Mouse (Mus musculus) cerebellum, adult 2 months (tissue): Measurements from ENCODE around the gene Bcl2. TPM values are rescaled to one million over a fixed set of nuclear protein-coding genes. Genes with fewer than 3 reads are reported as not detected.

Experiments
- DNase-seq, 2 experiments: peaks; one replicate each; pipeline ENCODE4 v3.0.0; 2021
- H3K27ac ChIP-seq: fragments of 200-500 bp; 2 replicates; pipeline ENCODE4 v1.5.1; 2012; ENCODE audit warnings: low read length, control low read depth, inconsistent platforms; ENCODE audit not compliant: insufficient read depth
- H3K27me3 ChIP-seq: fragments of 200-500 bp; 2 replicates; pipeline ENCODE4 v1.6.1; 2012; ENCODE audit warnings: inconsistent platforms, mild to moderate bottlenecking, low read length, moderate library complexity; ENCODE audit not compliant: control insufficient read depth, insufficient read depth
- H3K4me1 ChIP-seq: fragments of 200-500 bp; 2 replicates; pipeline ENCODE4 v1.6.1; 2011; ENCODE audit warnings: low read length; ENCODE audit not compliant: control insufficient read depth, insufficient read depth
- H3K4me3 ChIP-seq: fragments of 200-500 bp; replicated peaks from 2 replicates; pipeline ENCODE3; 2011; ENCODE audit warnings: mild to moderate bottlenecking, low read depth, low read length, control low read depth; ENCODE audit not compliant: insufficient read depth
- CTCF ChIP-seq: fragments of 200-500 bp; IDR thresholded peaks from 2 replicates; pipeline ENCODE4 v1.5.1; 2011; ENCODE audit warnings: low read depth, mild to moderate bottlenecking, control low read depth, low read length, moderate library complexity, borderline replicate concordance; ENCODE audit not compliant: insufficient read depth
- POLR2A ChIP-seq: fragments of 200-500 bp; IDR thresholded peaks from 2 replicates; pipeline ENCODE4 v1.6.1; 2011; ENCODE audit warnings: low read length, control low read depth, borderline replicate concordance; ENCODE audit not compliant: insufficient read depth
- WGBS: fragments of 180-500 bp; shearing (Covaris S2); methylation state at CpG from one replicate; pipeline ENCODE4 v1.1.7; 2018; 5-methylcytosine and 5-hydroxymethylcytosine counted together
- polyA plus RNA-seq: library from polyadenylated mRNA; depleted of rRNA; stranded (reverse); fragments of >200 nt; gene quantifications from 2 replicates; pipeline ENCODE4 v1.2.3, GENCODE M21; 2012

Bcl2 gene
- polyA plus RNA-seq, 1 experiment = 4.6 TPM

DNA sequence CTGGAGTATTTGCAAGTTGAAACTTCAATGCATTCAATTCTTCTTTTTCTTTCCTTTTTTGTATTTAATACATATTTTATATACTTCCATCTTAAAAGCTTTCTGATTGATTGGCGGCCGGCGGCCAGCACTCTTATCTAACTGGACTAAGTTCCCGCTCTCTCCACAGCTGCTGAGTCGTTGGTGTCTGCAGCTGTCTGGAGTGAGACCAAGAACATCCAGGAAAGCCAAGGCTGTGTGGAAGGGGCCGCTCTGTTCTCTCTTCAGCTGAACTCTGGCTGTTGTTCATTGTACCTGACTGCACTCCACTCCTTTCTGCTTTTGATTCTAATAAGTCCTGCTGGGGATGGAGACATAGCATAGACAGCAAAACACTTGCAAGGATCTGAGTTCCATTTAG is 190.3 kb downstream of the Bcl2 start:
- H3K4me3 ChIP-seq = no peak overlapping the region
- no peak for TF ChIP-seq POLR2A
- TF ChIP-seq CTCF = no peak
- H3K4me1 ChIP-seq = no peaks in the 10 kb centered on the region
- no peak for DNase-seq
- H3K27me3 ChIP-seq = no peaks in the 10 kb centered on the region
- 82% methylated on average over 6 of the region's 6 CpGs for WGBS
- H3K27ac ChIP-seq = no peak overlapping the region

DNA sequence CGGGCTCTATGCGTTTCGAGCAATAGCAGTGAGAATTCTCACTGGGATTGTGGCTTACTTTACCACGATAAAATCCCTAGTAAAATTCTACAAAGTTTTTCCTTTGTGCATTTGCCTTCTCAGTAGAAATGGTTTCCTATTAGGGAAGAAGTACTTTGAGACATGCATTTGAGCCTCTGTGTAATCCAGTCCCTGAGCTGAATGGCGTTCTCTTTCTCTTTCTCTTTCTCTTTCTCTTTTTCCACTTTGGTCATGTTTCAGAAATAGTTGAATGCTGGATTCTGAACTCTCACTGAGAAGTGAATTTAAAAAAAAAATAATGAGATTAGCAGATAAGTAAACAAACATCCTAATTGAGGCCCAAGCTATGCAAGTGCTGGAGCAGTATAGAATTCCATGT is 191.1 kb downstream of the Bcl2 start:
- H3K4me3 ChIP-seq = no peak overlapping the region
- TF ChIP-seq CTCF (no peak), POLR2A (no peak)
- H3K27me3 ChIP-seq = no peaks in the 10 kb centered on the region
- DNase-seq = no peak
- H3K4me1 ChIP-seq = no peaks in the 10 kb centered on the region
- no peak overlapping the region for H3K27ac ChIP-seq
- WGBS = 94% methylated on average over 5 of the region's 5 CpGs

DNA sequence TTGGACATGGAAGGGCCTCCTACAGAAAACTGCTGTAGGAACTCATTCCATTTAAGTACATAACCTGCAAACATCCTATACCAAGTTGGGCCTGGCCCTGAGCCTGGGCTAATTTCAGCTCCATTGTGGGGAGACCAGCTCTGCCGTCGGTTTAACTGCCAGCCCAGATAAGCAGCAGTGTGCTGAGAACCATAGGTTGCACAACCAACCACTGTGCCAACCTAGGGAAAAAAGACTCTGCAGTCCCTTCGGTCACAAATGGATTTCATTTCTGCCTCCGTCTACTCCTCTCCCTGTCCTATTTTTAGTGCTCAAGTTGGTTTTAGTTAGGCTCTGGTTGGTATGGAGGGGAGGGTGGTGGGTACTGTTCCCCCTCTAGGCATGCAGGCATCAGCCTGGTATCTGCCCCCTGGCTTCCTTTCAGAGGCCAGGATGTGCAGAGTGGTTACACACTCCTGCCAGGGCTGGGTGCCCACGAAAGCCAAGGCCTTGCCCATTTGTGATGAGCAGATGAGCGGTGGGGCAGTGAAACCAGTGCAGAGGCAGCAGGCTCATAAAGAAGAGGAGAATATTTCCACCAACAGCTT is 196.4 kb downstream of the Bcl2 start:
- Histone ChIP-seq H3K27ac (no peak overlapping the region), H3K4me3 (no peak overlapping the region), H3K27me3 (no peaks in the 10 kb centered on the region), H3K4me1 (no peaks in the 10 kb centered on the region)
- TF ChIP-seq POLR2A (no peak), CTCF (no peak)
- WGBS = 45% methylated on average over 6 of the region's 6 CpGs
- no peak for DNase-seq

DNA sequence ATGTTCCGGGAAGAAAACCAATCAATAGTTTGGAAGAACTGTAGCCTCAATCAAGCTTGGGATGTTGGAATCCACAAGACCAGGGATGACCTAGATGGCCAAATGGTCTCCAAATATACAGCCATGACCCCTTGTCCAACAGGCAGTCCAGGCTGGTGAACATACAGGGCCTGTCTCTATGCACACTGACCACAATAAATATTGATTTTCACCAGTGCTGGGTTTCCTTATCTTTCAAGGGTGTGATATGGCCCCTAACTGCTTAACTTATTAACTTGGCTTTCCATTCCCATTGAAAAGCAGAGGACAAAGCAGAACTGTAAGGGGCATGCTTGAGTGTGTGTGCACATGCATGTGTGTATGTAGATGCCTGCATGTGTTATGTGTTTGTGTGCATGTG is 197.0 kb downstream of the Bcl2 start:
- no peak overlapping the region for H3K27ac ChIP-seq
- no peaks in the 10 kb centered on the region for H3K27me3 ChIP-seq
- no peak for TF ChIP-seq CTCF
- TF ChIP-seq POLR2A = no peak
- H3K4me1 ChIP-seq = no peaks in the 10 kb centered on the region
- DNase-seq = no peak
- no peak overlapping the region for H3K4me3 ChIP-seq
- 100% methylated on average over 1 of the region's 1 CpGs for WGBS

DNA sequence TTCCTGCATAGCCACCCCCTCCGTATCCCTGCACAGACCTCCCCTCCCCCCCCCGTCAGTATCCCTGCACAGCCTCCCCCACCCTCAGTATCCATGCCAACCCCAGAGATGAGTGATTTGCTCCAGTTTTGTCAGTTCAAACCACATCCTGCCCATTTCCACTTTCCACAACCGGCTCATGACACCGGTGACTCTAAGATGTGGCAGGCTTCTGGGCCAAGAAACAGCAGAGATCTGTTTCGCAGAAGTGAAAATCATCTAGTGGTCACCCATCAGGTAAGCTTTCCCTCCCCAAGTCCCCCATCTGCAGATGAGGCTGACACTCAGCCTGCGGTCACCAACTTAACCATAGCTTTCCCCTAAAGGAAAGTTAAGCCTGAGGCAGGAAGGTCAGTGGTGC is 198.5 kb downstream of the Bcl2 start:
- no peaks in the 10 kb centered on the region for H3K4me1 ChIP-seq
- DNase-seq = no peak
- H3K4me3 ChIP-seq = no peak overlapping the region
- no peaks in the 10 kb centered on the region for H3K27me3 ChIP-seq
- WGBS = 92% methylated on average over 6 of the region's 6 CpGs
- H3K27ac ChIP-seq = no peak overlapping the region
- TF ChIP-seq POLR2A (no peak), CTCF (no peak)

DNA sequence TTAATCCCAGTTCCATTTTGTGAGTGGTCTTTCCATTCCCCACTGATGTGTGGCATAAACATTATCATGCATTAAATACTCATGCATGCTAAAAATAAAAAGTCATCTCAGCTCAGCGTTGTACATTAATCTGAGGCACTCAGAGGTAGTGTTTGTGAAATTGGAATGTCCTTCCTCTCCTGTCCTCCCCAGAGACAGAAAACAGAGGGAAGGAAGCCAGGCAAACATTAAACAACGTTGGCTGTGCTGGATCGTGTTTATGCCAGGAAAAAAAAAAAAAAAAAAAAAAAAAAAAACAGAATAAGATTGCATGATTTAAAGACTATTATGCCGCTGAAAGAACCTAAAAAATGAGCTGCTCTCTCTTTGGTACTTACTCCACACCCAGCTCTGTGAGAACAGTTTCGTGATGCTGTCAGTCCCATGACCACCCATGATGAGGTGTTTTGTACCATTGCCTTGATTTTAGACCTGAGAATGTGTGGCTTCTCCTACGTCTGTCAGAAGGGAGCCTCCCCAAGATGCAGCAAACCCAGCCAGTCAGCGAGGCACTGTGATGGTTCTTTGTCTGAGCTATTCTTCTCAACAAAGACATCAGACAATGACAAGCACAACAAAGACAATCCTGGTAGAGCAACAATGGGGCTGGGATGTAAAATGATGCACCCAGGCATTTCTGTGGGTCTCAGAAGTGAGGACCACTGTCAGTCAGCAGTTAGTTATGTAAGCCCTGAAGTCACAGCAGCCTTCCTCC is 200.0 kb downstream of the Bcl2 start:
- no peak for DNase-seq
- Histone ChIP-seq H3K4me1 (no peaks in the 10 kb centered on the region), H3K4me3 (no peak overlapping the region), H3K27me3 (no peaks in the 10 kb centered on the region), H3K27ac (no peak overlapping the region)
- TF ChIP-seq POLR2A = no peak
- no peak for TF ChIP-seq CTCF
- 19% methylated on average over 7 of the region's 7 CpGs for WGBS

DNA sequence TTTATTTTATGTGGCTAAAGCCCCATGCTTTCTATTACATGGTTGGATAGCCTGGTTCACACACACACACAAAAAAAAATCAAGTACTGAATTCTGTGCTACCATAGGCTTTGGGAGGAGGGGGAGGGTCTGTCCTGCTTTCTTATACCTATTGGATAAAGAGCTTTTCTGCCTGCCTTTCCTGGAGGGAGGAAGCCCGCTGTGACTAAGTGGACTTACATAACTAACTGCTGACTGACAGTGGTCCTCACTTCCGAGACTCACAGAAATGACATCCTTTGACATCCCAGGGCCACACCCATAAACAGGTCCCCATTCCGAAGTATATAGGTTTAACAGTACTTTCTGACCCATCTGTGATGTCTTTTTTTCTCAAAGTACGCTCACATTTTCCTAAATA is 200.6 kb downstream of the Bcl2 start:
- 62% methylated on average over 4 of the region's 4 CpGs for WGBS
- H3K27ac ChIP-seq = no peak overlapping the region
- no peak for TF ChIP-seq POLR2A
- TF ChIP-seq CTCF = no peak
- H3K27me3 ChIP-seq = no peaks in the 10 kb centered on the region
- H3K4me3 ChIP-seq = no peak overlapping the region
- H3K4me1 ChIP-seq = no peaks in the 10 kb centered on the region
- no peak for DNase-seq

DNA sequence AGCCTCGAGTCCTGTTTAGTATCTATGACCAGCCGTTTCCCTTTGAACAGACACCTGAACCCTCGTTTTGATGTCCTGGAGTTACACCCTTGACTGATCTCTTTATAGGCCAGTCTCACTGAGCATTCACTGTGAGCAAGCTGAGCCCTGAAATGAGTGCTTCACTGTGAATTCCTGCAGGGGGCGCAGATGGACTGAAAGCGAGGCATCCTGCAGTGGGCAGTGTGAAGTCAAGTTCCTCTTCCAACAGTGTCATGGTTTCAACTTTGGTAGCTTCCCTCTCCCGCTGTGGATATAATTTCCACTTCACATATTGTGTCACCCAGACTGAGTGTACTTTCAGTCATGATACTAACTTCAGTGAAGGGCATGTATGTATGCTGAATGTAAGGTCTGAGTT is 202.5 kb downstream of the Bcl2 start:
- TF ChIP-seq CTCF = peak; percentile 72
- no peak for TF ChIP-seq POLR2A
- 21% methylated on average over 6 of the region's 6 CpGs for WGBS
- H3K27me3 ChIP-seq = no peaks in the 10 kb centered on the region
- DNase-seq = peak; percentile 40 to 50
- H3K27ac ChIP-seq = no peak overlapping the region
- no peak overlapping the region for H3K4me3 ChIP-seq
- H3K4me1 ChIP-seq = no peaks in the 10 kb centered on the region
